Mouse (Mus musculus) limb, embryonic 12.5 days (tissue): ENCODE data around the gene Pitpnb. TPM values are rescaled to one million over a fixed set of nuclear protein-coding genes. Genes with fewer than 3 reads are reported as not detected.

Experiments
- polyA plus RNA-seq: library from polyadenylated mRNA; unstranded; fragments of >200 nt; fragmentation: Nextera tagmentation; extraction: Ambion mirVana; gene quantifications from 2 replicates; pipeline ENCODE4 v1.2.1, GENCODE M21; 2016

The Pitpnb gene
- polyA plus RNA-seq, 1 experiment from 2014 or later, result 111 TPM

Other genes with a start within 250 kb of the Pitpnb start
- 14.9 and 15.0 TPM in 2 replicates for gene Mn1, start 86.6 kb downstream of the Pitpnb start, polyA plus RNA-seq